In the genomic region with DNA sequence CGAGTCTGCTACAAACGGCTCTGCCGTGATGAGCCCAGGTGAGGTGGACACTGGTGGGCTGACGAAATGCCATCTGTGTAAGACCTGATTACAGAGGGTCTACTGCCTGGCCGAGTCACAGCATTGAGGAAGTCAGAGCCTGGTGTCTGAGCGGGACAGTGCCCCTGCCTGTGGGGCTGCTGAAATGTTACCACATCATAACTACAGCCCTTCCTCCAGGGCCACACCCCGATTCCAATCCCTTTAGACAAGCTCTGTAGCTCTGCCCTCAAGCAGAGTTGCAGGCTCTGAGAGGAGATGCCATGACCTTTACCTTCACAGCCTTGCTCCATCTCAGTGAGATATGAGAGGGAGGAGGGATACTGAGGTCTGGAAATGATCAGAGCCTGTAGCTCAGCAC, we compare ENCODE assay signal across 23 mouse cellular contexts. TPM values are rescaled to one million over a fixed set of nuclear protein-coding genes. Genes with fewer than 3 reads are reported as not detected.
A peak's percentile ranks its signal among the peaks of the same experiment; 100 is the strongest.
DNase-seq lines count a peak whose midpoint lies in the region; ATAC-seq lines count a peak whose summit lies in the region.
"Had no signal": no experiment of that assay in that cellular context is flagged by ENCODE, and none has a peak within 500 bp of the region (broad histone marks: within the 10 kb centered on the region; RNA-seq: fewer than 3 reads in every experiment).

No protein-coding gene starts in this region.

- no peak for ATAC-seq in limb, embryonic 12.5 days (ENCODE audit: insufficient number of reproducible peaks, insufficient read depth, low FRiP score, low TSS enrichment, low read depth)
- ATAC-seq in granulocyte monocyte progenitor cell, adult 5-6 weeks (replicated peaks; ENCODE audit: poor library complexity, severe bottlenecking), result peak; percentile 98
- ATAC-seq in megakaryocyte progenitor cell, adult 5-6 weeks (replicated peaks; ENCODE audit: poor library complexity), result peak; percentile 92
- ATAC-seq: forebrain, embryonic 13.5 days; forebrain, postnatal 0 days; hindbrain, embryonic 16.5 days had no signal

- H3K4me2 ChIP-seq in limb, embryonic 12.5 days, result no peak overlapping the region
- H3K4me2 ChIP-seq: forebrain, embryonic 13.5 days; heart, embryonic 13.5 days; hindbrain, embryonic 12.5 days had no signal

- H3K9me3 ChIP-seq in limb, embryonic 12.5 days, result no peaks in the 10 kb centered on the region
- no peaks in the 10 kb centered on the region for H3K9me3 ChIP-seq in limb, embryonic 10.5 days (replicated peaks)
- H3K9me3 ChIP-seq: embryonic facial prominence, embryonic 10.5 days; forebrain, embryonic 13.5 days; heart, embryonic 13.5 days; hindbrain, embryonic 12.5 days had no signal

- no peaks in the 10 kb centered on the region for H3K4me1 ChIP-seq in limb, embryonic 12.5 days (replicated peaks)
- no peaks in the 10 kb centered on the region for H3K4me1 ChIP-seq in limb, embryonic 10.5 days
- H3K4me1 ChIP-seq: forebrain, embryonic 13.5 days; heart, embryonic 13.5 days; hindbrain, embryonic 12.5 days had no signal

- 77% methylated on average over 7 of the region's 7 CpGs for WGBS in limb, embryonic 12.5 days
- 83% methylated on average over 7 of the region's 7 CpGs for WGBS in limb, embryonic 10.5 days

- H3K27ac ChIP-seq in limb, embryonic 12.5 days, result no peak overlapping the region
- no peak overlapping the region for H3K27ac ChIP-seq in limb, embryonic 10.5 days
- H3K27ac ChIP-seq: embryonic facial prominence, embryonic 10.5 days; forebrain, embryonic 13.5 days; heart, embryonic 13.5 days; hindbrain, embryonic 12.5 days had no signal

- no peak overlapping the region for H3K4me3 ChIP-seq in limb, embryonic 12.5 days (replicated peaks)
- no peak overlapping the region for H3K4me3 ChIP-seq in limb, embryonic 10.5 days
- H3K4me3 ChIP-seq: embryonic facial prominence, embryonic 10.5 days; forebrain, embryonic 13.5 days; heart, embryonic 13.5 days; hindbrain, embryonic 12.5 days had no signal

- DNase-seq in limb, embryonic 10.5 days (ENCODE audit: low spot score), result no peak
- no peak for DNase-seq in layer of hippocampus, postnatal 25 days (ENCODE audit: extremely low spot score in 1 of 2, low spot score in 1 of 2)
- no peak for DNase-seq in gastrocnemius, postnatal 4 days (ENCODE audit: low spot score in 2 of 2)
- no peak for DNase-seq in lung, postnatal 14 days
- DNase-seq: adrenal gland, postnatal 14 days; cerebellum, adult 11-12 months; cerebellum, adult 9-10 months; cerebellum, postnatal 36 days; forebrain, postnatal 0 days; gastrocnemius, postnatal 14 days; heart, adult 11 months; heart, postnatal 36 days had no signal

- no peaks in the 10 kb centered on the region for H3K36me3 ChIP-seq in limb, embryonic 12.5 days
- H3K36me3 ChIP-seq in limb, embryonic 10.5 days, result no peaks in the 10 kb centered on the region
- H3K36me3 ChIP-seq: embryonic facial prominence, embryonic 10.5 days; heart, embryonic 13.5 days; hindbrain, embryonic 12.5 days had no signal

- H3K27me3 ChIP-seq in limb, embryonic 12.5 days, result no peaks in the 10 kb centered on the region
- H3K27me3 ChIP-seq in limb, embryonic 10.5 days (ENCODE audit: low read depth, poor library complexity, severe bottlenecking), result no peaks in the 10 kb centered on the region
- H3K27me3 ChIP-seq: forebrain, embryonic 13.5 days; hindbrain, embryonic 12.5 days had no signal

- H3K9ac ChIP-seq in limb, embryonic 12.5 days (replicated peaks), result 0 out of 2 replicates have a peak overlapping the region, but pooled peaks have one; percentile 27
- H3K9ac ChIP-seq: forebrain, embryonic 13.5 days; forebrain, postnatal 0 days; heart, embryonic 13.5 days; hindbrain, embryonic 12.5 days had no signal

RNA-seq across cellular contexts. Expression of a gene that starts 9.8 kb away (rescaled TPM):
- polyA plus RNA-seq in limb, embryonic 12.5 days (2016; fragmentation: Nextera tagmentation; extraction: Ambion mirVana), result not detected in 2 replicates
- not detected in 2 replicates for polyA plus RNA-seq in limb, embryonic 10.5 days (2016; fragmentation: Nextera tagmentation; extraction: Ambion mirVana)
- not detected in 2 replicates for total RNA-seq in granulocyte monocyte progenitor cell, adult 5-6 weeks (2014; fragmentation: Nextera tagmentation)
- not detected in 2 replicates for total RNA-seq in granulocyte monocyte progenitor cell, adult 5-6 weeks (2017)
- total RNA-seq in megakaryocyte progenitor cell, adult 5-6 weeks (2015), result not detected in 2 replicates
- not detected in 2 replicates for total RNA-seq in megakaryocyte progenitor cell, adult 5-6 weeks (2017)
- total RNA-seq in layer of hippocampus, postnatal 25 days (2021), result under 1 TPM; 0.34 to 0.68 TPM
- under 1 TPM; 0.26 to 0.27 TPM for total RNA-seq in gastrocnemius, postnatal 4 days (2021)
- total RNA-seq: ES-E14; forebrain, postnatal 0 days had no signal
- polyA plus RNA-seq: embryonic facial prominence, embryonic 10.5 days; embryonic facial prominence, embryonic 14.5 days; forebrain, embryonic 13.5 days; forebrain, postnatal 0 days; heart, embryonic 13.5 days; heart, postnatal 0 days; hindbrain, embryonic 12.5 days had no signal

RNA-seq across cellular contexts. Expression of a gene that starts 23.4 kb away (rescaled TPM):
- 0.15 and 0.23 TPM in 2 replicates for polyA plus RNA-seq in limb, embryonic 12.5 days (2016; fragmentation: Nextera tagmentation; extraction: Ambion mirVana)
- 0.10 TPM in 1 of 2 replicates, not detected in the other for polyA plus RNA-seq in limb, embryonic 10.5 days (2016; fragmentation: Nextera tagmentation; extraction: Ambion mirVana)
- total RNA-seq in granulocyte monocyte progenitor cell, adult 5-6 weeks (2014; fragmentation: Nextera tagmentation), result not detected in 2 replicates
- total RNA-seq in granulocyte monocyte progenitor cell, adult 5-6 weeks (2017), result 0.57 TPM in 1 of 2 replicates, not detected in the other
- total RNA-seq in megakaryocyte progenitor cell, adult 5-6 weeks (2015), result not detected in 2 replicates
- total RNA-seq in megakaryocyte progenitor cell, adult 5-6 weeks (2017), result 0.25 TPM in 1 of 2 replicates, not detected in the other
- total RNA-seq in layer of hippocampus, postnatal 25 days (2021), result under 1 TPM in 1 of 2 experiments, not detected in 1; 0.22 TPM
- total RNA-seq in gastrocnemius, postnatal 4 days (2021), result 1 to 10 TPM; 2.5 to 2.6 TPM
- total RNA-seq: forebrain, postnatal 0 days had no signal
- polyA plus RNA-seq: embryonic facial prominence, embryonic 10.5 days; forebrain, embryonic 13.5 days; forebrain, postnatal 0 days had no signal

RNA-seq across cellular contexts. Expression of a gene that starts 37.5 kb away (rescaled TPM):
- polyA plus RNA-seq in limb, embryonic 12.5 days (2016; fragmentation: Nextera tagmentation; extraction: Ambion mirVana), result 6.8 and 6.9 TPM in 2 replicates
- 4.0 and 5.2 TPM in 2 replicates for polyA plus RNA-seq in limb, embryonic 10.5 days (2016; fragmentation: Nextera tagmentation; extraction: Ambion mirVana)
- 10.0 and 13.4 TPM in 2 replicates for total RNA-seq in granulocyte monocyte progenitor cell, adult 5-6 weeks (2014; fragmentation: Nextera tagmentation)
- total RNA-seq in granulocyte monocyte progenitor cell, adult 5-6 weeks (2017), result 5.6 and 8.2 TPM in 2 replicates
- 4.9 and 6.6 TPM in 2 replicates for total RNA-seq in megakaryocyte progenitor cell, adult 5-6 weeks (2015)
- 5.4 and 6.1 TPM in 2 replicates for total RNA-seq in megakaryocyte progenitor cell, adult 5-6 weeks (2017)
- 1 to 10 TPM; 7.5 to 8.6 TPM for total RNA-seq in layer of hippocampus, postnatal 25 days (2021)
- total RNA-seq in gastrocnemius, postnatal 4 days (2021), result 1 to 10 TPM; 4.4 to 4.8 TPM

RNA-seq across cellular contexts. Expression of a gene that starts 49.9 kb away (rescaled TPM):
- polyA plus RNA-seq in limb, embryonic 12.5 days (2016; fragmentation: Nextera tagmentation; extraction: Ambion mirVana), result 0.11 and 0.15 TPM in 2 replicates
- 0.05 TPM in 1 of 2 replicates, not detected in the other for polyA plus RNA-seq in limb, embryonic 10.5 days (2016; fragmentation: Nextera tagmentation; extraction: Ambion mirVana)
- 1.4 TPM in 1 of 2 replicates, not detected in the other for total RNA-seq in granulocyte monocyte progenitor cell, adult 5-6 weeks (2014; fragmentation: Nextera tagmentation)
- total RNA-seq in granulocyte monocyte progenitor cell, adult 5-6 weeks (2017), result 0.15 and 0.82 TPM in 2 replicates
- total RNA-seq in megakaryocyte progenitor cell, adult 5-6 weeks (2015), result 0.44 and 0.56 TPM in 2 replicates
- 0.37 and 0.71 TPM in 2 replicates for total RNA-seq in megakaryocyte progenitor cell, adult 5-6 weeks (2017)
- total RNA-seq in layer of hippocampus, postnatal 25 days (2021), result under 1 TPM; 0.54 to 0.57 TPM
- total RNA-seq in gastrocnemius, postnatal 4 days (2021), result under 1 TPM; 0.26 to 0.81 TPM
- total RNA-seq: forebrain, postnatal 0 days had no signal
- polyA plus RNA-seq: embryonic facial prominence, embryonic 10.5 days; forebrain, embryonic 13.5 days; forebrain, postnatal 0 days; heart, embryonic 13.5 days; hindbrain, embryonic 16.5 days had no signal
